Mouse (Mus musculus) liver, adult (tissue): Measurements from ENCODE around the gene Abtb2.
A peak's percentile ranks its signal among the peaks of the same experiment; 100 is the strongest.

ENCODE experiments used
- GATA4 ChIP-seq: IDR thresholded peaks from 2 replicates; pipeline ENCODE4 v1.6.1; 2014; ENCODE audit warnings: mild to moderate bottlenecking, low read length; ENCODE audit not compliant: insufficient replicate concordance

Gene Abtb2

DNA sequence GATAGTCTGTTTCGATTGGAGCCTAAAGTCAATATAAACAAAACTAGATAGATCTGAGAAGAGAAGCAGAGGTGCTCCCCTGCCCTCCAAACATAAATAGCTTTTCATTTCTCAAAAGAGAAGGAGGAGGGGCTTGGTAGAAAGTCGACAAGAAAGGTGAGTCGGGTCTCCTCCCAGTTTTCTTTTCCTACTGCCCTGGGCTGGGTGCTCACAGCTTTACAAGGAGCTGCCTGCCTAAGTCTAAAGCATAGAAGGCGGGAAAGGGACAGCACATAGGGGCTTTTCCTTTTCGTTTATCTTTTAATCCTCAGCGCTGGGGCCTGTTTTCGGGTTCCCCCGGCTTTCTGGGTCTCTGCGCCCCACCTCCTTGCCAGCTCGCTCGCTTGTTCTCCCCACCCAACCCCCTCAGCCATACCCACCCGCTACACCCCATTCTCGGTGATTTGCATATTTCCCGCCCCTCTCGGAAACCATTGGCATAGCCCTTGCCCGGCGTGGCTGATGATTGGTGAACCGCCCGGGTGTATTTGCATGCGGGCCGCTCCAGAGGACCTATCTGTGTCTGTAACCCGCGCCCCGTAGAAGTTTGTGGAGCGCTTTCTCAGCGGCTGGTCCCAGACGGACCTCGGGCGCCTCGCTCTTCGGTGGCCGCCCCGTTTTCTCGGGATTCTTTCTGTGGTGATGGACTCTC lies at the start of gene Abtb2:
Gene Abtb2, plus strand, starts transcription at position 579 of the 691 bp plus-strand sequence.
- TF ChIP-seq GATA4, result no peak

DNA sequence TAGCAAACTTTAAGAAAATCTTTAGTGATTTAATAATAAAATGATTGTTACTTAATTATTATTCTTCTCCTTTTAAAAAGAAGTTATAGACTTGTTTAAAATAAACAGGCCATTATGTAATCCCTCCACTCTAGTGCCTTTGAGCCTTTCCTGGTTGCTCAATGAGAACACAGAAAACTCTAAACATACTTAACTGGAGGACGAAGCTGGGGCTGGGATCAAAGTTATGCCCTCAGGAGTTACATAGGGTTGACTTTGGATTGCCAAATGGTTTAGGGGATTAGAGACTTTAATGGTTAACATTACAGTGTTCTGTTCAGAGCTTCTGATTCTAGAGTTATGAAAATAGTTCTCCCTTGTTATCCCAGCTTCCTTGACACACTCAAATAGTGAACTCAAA lies 49.6 kb upstream of the Abtb2 start:
- TF ChIP-seq GATA4, result no peak

DNA sequence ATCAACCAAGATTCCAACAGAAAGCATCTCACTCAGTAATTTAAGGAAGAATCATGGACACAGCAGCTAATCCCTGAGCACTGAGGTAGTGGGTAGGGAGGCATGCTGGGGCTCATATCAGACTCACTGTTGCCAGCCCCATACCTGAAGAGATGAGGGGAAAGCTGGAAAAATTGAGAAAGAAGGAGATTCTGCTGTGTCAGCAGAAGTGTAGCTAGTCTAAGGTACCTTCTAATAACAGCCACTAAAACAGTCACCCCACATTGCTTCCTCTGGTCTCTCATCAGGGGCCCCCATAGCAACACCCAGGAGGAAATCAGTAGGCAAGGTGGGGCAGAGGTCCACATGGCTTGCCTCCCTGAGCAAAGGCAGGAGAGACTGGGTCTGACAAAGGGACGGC lies 40.5 kb upstream of the Abtb2 start:
- TF ChIP-seq GATA4, result no peak

DNA sequence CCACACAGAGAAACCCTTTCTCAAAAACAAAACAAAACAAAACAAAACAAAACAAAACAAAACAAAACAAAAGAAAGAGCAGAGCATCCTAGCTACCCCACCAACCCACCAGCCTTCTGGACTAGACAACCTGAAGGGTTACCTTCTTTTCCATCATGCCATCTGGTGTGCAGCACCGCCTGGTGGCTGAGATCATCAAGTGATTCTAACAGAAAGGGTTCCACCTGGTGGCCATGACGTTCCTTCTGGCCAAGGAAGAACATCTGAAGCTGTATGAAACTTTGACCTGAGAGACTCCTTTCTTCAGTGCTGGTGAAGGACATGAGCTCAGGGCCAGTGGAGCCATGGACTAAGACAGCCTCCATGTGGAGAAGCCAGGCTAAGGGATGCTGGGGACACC lies 19.0 kb upstream of the Abtb2 start:
- no peak for TF ChIP-seq GATA4

DNA sequence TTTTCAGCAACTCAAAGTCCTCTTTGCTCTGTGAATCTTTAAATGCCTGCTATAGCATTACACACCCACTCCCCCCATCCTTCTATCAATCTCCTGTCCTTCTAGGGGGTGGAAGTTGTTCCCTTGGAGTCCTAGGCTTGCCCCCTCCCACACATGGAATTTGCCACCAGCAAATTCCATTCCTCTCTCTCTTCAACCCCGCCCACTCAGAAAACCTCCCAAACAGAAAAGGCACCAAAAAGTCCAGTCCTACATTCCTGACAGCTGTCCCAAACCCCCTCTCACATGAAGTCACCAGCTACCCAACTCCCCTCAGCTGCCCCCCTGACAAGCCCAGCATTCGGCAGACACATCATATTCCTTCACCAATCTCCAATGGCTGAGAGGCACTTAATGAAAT lies 12.1 kb upstream of the Abtb2 start:
- no peak for TF ChIP-seq GATA4

DNA sequence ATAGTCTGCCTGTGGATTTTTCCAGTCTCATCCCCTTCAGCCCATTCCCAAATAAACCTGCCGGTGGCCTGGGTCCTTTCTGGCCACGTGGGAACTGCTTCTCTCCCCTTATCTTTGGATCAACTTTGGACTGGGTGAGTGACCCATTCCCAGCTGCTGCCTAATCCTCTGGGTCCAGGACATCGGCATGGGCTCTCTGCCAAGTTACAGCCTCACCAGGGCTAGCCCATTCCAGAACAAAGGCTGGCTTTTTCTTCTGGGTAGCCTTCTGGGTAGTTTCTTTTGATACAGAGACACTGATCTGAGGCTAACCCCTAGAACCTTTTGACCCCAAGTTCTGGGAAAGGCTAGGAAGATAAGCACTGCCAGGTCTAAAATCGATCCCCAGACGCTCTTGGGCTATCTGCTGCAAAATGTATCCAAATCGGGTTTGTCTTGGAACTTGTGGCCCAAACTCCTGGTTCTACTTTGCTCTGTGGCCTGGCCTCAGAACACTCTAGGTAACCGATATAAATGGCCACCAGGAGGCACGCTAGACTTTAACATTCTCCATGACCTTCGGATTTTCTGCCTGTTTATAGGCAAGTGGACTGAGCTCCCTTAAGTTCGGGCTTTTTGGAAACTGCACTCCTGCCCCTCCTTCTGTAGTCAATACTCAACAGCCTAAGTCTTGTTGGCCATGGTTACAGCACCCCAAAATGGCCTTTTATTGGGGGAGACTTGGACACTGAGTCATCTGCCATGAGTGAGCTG lies 9.8 kb upstream of the Abtb2 start:
- TF ChIP-seq GATA4, result peak; percentile 26; the same call in 1 of the 2 replicates

DNA sequence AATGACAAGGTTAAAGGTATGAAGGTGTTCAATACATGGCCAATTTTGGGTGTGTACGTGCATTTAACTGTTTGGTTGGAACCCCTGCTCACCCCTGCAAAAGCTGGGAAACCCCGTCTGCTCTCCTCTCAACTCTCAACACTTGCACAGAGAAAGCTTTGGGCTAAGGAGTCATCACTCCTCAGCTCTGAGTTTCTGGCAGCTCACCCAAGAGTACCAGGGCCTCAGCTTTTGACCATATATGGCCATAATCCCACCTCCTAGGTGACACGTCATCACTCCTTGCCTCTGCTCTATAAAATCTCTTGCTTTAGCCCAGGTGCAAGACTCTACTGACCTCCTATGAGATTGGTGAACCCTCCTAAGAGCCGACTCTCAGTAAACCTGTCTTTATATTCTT lies 5.2 kb upstream of the Abtb2 start:
- no peak for TF ChIP-seq GATA4

DNA sequence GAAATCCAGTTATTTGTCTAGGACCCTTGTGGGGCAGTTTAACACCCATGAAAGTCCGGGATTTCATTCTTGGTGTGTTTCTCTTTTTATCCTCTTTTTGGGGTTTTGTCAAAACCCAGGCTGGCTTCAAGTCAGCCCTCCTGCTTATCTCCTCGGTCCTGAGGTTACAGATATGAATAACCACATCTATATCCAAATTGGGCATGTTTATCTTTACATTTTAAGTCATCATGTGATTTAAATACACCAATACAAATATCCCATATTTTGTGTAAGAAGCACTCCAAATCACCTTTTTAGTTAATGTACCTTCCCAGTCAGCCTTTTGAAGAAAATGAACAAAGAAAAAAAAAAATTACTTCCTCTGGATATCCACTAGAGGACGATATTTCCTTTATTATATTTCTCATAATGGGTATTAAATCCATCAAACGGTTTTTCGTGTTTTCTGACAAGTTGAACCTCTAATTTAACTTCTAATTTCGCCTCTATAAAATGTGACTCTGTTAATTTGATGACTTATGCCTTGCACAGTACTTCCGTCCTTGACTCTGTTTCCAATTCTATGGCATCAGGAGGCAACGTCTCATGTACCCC lies 1.6 kb upstream of the Abtb2 start:
- no peak for TF ChIP-seq GATA4

DNA sequence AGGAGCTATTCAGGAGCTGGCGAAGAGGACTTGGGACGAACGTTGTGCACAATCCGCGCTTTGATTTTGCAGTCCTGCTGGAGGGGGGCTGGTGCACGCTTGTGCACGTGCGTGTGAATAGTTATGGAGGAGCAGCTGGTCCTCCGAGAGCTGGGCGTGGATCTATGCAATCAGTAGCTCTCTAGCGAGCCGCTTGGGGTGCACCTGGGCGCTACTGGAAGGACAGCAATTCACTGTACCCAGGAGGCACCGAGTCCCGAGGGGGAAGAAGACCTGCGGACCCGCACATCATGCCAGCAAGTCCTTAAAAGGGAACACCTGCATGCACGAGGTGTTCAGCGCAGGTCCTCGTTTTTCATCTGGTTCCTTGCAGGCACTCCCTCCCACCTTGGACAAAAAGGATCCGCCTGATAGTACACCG lies 929 bp upstream of the Abtb2 start:
- no peak for TF ChIP-seq GATA4

DNA sequence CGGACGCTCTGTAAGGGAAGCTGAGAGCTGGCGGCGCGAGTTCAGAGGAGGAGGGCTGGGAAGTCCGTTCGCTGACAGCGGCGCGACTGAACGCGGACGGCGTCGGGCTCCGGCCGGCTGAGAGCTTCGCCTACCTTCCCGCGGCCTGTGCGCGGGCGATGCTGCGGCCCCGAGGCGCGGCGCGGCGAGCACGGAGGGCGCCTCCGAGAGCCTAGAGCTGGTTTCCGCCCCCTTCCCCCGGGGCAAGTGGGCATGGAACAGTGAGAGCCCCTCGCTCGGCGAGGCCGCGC lies 258 bp downstream of the Abtb2 start:
- no peak for TF ChIP-seq GATA4

DNA sequence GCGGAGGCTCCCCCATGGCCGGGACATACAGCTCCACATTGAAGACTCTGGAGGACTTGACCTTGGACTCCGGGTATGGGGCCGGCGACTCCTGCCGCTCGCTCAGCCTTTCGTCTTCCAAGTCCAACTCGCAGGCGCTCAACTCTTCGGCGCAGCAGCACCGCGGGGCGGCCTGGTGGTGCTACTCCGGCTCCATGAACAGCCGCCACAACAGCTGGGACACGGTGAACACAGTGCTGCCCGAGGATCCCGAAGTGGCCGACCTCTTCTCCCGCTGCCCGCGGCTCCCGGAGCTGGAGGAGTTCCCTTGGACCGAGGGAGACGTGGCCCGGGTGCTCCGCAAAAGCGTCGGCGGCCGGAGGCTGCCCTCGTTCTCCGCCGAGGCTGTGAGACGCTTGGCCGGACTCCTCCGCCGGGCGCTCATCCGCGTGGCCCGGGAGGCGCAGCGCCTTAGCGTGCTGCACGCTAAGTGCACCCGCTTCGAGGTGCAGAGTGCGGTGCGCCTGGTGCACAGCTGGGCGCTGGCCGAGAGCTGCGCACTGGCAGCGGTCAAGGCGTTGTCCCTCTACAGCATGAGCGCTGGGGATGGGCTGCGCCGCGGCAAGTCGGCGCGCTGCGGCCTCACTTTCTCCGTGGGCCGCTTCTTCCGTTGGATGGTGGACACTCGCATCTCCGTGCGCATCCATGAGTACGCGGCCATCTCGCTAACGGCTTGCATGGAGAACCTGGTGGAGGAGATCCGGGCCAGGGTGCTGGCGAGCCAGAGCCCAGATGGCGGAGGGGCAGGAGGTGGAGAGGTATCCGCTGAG lies 807 bp downstream of the Abtb2 start:
- no peak for TF ChIP-seq GATA4

DNA sequence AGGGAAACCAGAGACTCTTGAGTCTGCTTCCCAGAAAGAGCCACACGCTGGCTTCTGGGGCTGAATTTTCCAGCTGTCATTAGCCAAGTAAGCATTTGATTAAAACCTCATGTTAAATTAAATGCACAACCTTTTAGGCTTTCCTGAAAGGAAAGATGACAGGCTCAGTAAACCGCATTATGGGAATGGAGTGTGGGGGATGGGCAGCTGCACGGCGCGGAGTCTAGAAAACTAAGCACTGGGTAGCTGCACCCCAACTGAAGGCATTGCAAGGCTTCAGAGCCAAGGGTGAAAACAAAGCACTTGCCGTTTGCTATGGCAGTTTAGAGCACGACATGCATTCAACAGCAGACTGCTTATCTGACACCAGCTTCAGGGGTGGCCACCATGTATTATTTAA lies 2.1 kb downstream of the Abtb2 start:
- TF ChIP-seq GATA4, result no peak

DNA sequence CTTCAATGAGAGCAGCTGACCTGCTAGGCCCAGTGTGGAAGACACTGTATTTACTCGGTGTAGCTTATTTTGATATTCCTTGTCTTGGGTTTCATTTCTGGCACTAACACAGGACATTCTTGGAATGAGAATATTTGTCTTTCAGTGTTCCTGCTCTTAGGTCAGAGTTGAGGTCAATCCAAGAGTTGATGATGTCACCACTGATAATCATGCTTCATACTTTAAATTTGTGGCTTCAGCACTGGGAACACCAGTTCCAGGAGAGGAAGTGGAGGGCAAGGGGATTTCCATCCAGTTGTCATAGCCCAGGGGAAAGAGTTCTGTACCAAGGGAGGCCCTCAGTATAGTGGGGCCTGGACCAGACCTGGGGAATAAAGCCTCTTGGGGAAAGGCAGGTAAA lies 3.6 kb downstream of the Abtb2 start:
- TF ChIP-seq GATA4, result no peak

DNA sequence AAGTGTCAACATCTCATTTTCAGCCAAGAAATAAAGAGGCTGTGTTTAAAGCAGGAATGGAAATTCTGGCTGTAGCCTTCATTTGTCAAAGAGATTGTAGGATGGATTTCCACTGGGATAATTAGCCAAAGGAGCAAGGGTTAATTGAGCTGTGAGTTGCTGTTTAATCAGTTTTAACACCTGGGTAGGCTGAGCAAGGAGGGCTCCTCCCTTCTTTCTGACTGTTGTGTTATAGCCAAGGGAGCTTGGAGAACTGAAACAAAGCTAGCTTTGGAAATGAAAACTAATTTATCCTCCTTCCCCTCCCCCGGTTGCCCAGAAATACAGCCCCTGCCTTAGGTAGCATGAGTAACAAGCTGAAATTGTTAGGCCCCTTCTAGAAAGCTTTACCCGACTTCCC lies 6.2 kb downstream of the Abtb2 start:
- TF ChIP-seq GATA4, result no peak

DNA sequence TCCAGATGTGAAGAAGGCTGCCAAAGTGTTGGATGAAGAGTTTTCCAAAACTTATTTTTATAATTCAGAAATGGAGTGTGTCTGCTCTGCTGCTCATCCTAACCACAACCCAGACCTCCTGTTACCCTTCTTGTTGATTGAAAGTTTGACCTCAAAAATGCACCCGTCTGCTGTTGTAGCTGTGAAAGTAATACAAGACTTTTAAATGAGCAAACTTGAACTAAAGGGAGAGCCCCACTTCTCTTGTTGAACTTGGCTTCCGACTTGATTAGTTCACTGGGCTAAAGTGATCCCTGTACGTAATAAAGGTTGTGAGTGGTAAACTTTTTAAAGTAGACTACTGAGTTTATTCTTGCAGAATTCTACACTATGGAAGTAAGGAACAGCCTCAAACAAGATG lies 10.3 kb downstream of the Abtb2 start:
- no peak for TF ChIP-seq GATA4
